In genomic region chr15:99596056-99596687, GRCm38 (mm10) we compare ENCODE assay signal across 8 mouse cellular contexts. TPM values are rescaled to one million over a fixed set of nuclear protein-coding genes. Genes with fewer than 3 reads are reported as not detected.
DNase-seq lines count a peak whose midpoint lies in the region; ATAC-seq lines count a peak whose summit lies in the region.

No protein-coding gene starts in this region.

- peaks cover 20% of the 10 kb centered on the region for H3K27me3 ChIP-seq in hindbrain, embryonic 16.5 days (replicated peaks; ENCODE audit: control insufficient read depth, insufficient read depth, low read length)

- H3K4me3 ChIP-seq in hindbrain, embryonic 16.5 days (ENCODE audit: low read length): no peak overlapping the region

- no peaks in the 10 kb centered on the region for H3K9me3 ChIP-seq in hindbrain, embryonic 16.5 days (ENCODE audit: control insufficient read depth, low read length)

- peak; percentile 66 for DNase-seq in T-cell, adult 2 months (ENCODE audit: low spot score)
- peak; percentile 96 to 97 for DNase-seq in cerebellum, postnatal 25 days
- peak; percentile 88 to 92 for DNase-seq in frontal cortex, postnatal 36 days (ENCODE audit: low spot score in 2 of 2)
- DNase-seq in left cerebral cortex, adult 11 months (ENCODE audit: low spot score): peak; percentile 84
- DNase-seq in lung, postnatal 36 days: peak; percentile 89
- peak; percentile 78 for DNase-seq in retina, postnatal 7 days (ENCODE audit: low read depth, low spot score)
- DNase-seq in urinary bladder, postnatal 14 days (ENCODE audit: low spot score): peak; percentile 82

- peaks cover 13% of the 10 kb centered on the region for H3K4me1 ChIP-seq in hindbrain, embryonic 16.5 days (ENCODE audit: control insufficient read depth, insufficient read depth, low read depth, low read length)

- no peak overlapping the region for H3K9ac ChIP-seq in hindbrain, embryonic 16.5 days (ENCODE audit: low read depth, low read length)

- H3K36me3 ChIP-seq in hindbrain, embryonic 16.5 days (ENCODE audit: control insufficient read depth, insufficient read depth, low read length): no peaks in the 10 kb centered on the region

- no peak overlapping the region for H3K4me2 ChIP-seq in hindbrain, embryonic 16.5 days (ENCODE audit: low read length)

- no peak overlapping the region for H3K27ac ChIP-seq in hindbrain, embryonic 16.5 days (ENCODE audit: low read depth, low read length)

- peak; percentile 83 for ATAC-seq in hindbrain, embryonic 16.5 days

- 0% methylated on average over 7 of the region's 7 CpGs for WGBS in hindbrain, embryonic 16.5 days

RNA-seq across cellular contexts. Expression of gene Aqp6, which starts 5.0 kb away (rescaled TPM):
- polyA plus RNA-seq in hindbrain, embryonic 16.5 days (2015; fragmentation: Nextera tagmentation; extraction: Ambion mirVana): 0.68 and 0.70 TPM in 2 replicates

RNA-seq across cellular contexts. Expression of gene Aqp5, which starts 5.6 kb away (rescaled TPM):
- 0.70 and 0.95 TPM in 2 replicates for polyA plus RNA-seq in hindbrain, embryonic 16.5 days (2015; fragmentation: Nextera tagmentation; extraction: Ambion mirVana)

RNA-seq across cellular contexts. Expression of gene Aqp2, which starts 17.3 kb away (rescaled TPM):
- 0.11 TPM in 1 of 2 replicates, not detected in the other for polyA plus RNA-seq in hindbrain, embryonic 16.5 days (2015; fragmentation: Nextera tagmentation; extraction: Ambion mirVana)

RNA-seq across cellular contexts. Expression of gene Racgap1, which starts 55.3 kb away (rescaled TPM):
- 56.7 and 64.6 TPM in 2 replicates for polyA plus RNA-seq in hindbrain, embryonic 16.5 days (2015; fragmentation: Nextera tagmentation; extraction: Ambion mirVana)
